Mouse (Mus musculus) liver, adult 2 months (tissue): Measurements from ENCODE around the gene Chst8.

Experiments used
- CTCF ChIP-seq: fragments of 200-500 bp; IDR thresholded peaks from 2 replicates; pipeline ENCODE4 v1.5.1; 2011; ENCODE audit warnings: low read depth, low read length, control low read depth
- POLR2A ChIP-seq: fragments of 200-500 bp; IDR thresholded peaks from 2 replicates; pipeline ENCODE4 v1.6.1; 2011; ENCODE audit warnings: low read length, control low read depth; ENCODE audit not compliant: insufficient read depth; ENCODE audit errors: extremely low read depth

DNA sequence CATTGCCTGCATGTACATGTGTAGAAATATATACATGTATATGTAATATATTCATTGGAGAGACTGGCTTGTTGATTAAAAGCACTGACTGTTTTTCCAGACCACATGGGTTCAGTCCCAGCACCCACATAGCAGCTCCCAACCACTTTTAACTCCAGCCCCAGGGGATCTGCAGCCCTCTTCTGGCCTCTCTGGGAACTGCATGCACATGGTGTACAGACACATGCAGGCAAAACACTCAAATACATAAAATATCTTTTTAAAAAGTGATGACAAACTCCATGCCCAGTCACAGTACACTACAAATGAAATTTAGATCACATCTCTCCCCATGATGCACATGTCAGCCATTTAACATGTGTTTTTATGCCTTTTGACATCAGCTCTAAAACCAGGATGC, 30.5 kb downstream of the Chst8 start:
- 0 out of 2 replicates have a peak, but pooled peaks have one; percentile 16 for TF ChIP-seq CTCF
- TF ChIP-seq POLR2A: no peak
